Mouse (Mus musculus): ENCODE data around the gene Rnase12.

Gene Rnase12

GRCm38 (mm10) chr14:51057401-51057831 is at the start of gene Rnase12:
Gene Rnase12 (minus strand): TSS chr14:51057661.
- DNase-seq = no peak

- no peak for DNase-seq
Observed at GRCm38 (mm10) chr14:51106449-51106967, 49.0 kb upstream of the Rnase12 start.

- no peak for DNase-seq
Observed at GRCm38 (mm10) chr14:51104366-51104765, 46.9 kb upstream of the Rnase12 start.

- peak; percentile 44 for DNase-seq
Observed at GRCm38 (mm10) chr14:51103217-51103616, 45.8 kb upstream of the Rnase12 start.

GRCm38 (mm10) chr14:51101284-51101683 is 43.8 kb upstream of the Rnase12 start:
- no peak for DNase-seq

- no peak for DNase-seq
Observed at GRCm38 (mm10) chr14:51098921-51099320, 41.5 kb upstream of the Rnase12 start.

GRCm38 (mm10) chr14:51098300-51098699 is 40.8 kb upstream of the Rnase12 start:
- DNase-seq = peak; percentile 86

GRCm38 (mm10) chr14:51095736-51096524 is 38.5 kb upstream of the Rnase12 start:
- peak; percentile 18 for DNase-seq

GRCm38 (mm10) chr14:51094921-51095320 is 37.5 kb upstream of the Rnase12 start:
- no peak for DNase-seq

GRCm38 (mm10) chr14:51094096-51094875 is 36.8 kb upstream of the Rnase12 start:
- DNase-seq = no peak

- DNase-seq = no peak
Observed at GRCm38 (mm10) chr14:51093496-51093895, 36.0 kb upstream of the Rnase12 start.

- DNase-seq = no peak
Observed at GRCm38 (mm10) chr14:51092073-51092620, 34.7 kb upstream of the Rnase12 start.

GRCm38 (mm10) chr14:51090921-51091900 is 33.8 kb upstream of the Rnase12 start, which contains the start of the genes Rnase4 and Ang:
Gene Rnase4 (plus strand): TSS chr14:51091077.
Gene Ang (plus strand): TSS chr14:51091150.
- no peak for DNase-seq

- DNase-seq = peak; percentile 83
Observed at GRCm38 (mm10) chr14:51090077-51090781, 32.8 kb upstream of the Rnase12 start.

GRCm38 (mm10) chr14:51089674-51090076 is 32.2 kb upstream of the Rnase12 start:
- no peak for DNase-seq

- peak; percentile 97 for DNase-seq
Observed at GRCm38 (mm10) chr14:51088970-51089673, 31.7 kb upstream of the Rnase12 start.

GRCm38 (mm10) chr14:51088166-51088969 is 30.9 kb upstream of the Rnase12 start:
- peak; percentile 88 for DNase-seq

GRCm38 (mm10) chr14:51087762-51088161 is 30.3 kb upstream of the Rnase12 start:
- no peak for DNase-seq

- DNase-seq = no peak
Observed at GRCm38 (mm10) chr14:51085911-51086310, 28.4 kb upstream of the Rnase12 start.

- DNase-seq = no peak
Observed at GRCm38 (mm10) chr14:51085086-51085485, 27.6 kb upstream of the Rnase12 start.

Measured in right cerebral cortex, adult 18-20 months (tissue).